Mouse (Mus musculus) midbrain, postnatal 0 days (tissue): ENCODE measurements around the gene Pik3c2a. TPM values are rescaled to one million over a fixed set of nuclear protein-coding genes. Genes with fewer than 3 reads are reported as not detected.
"Not testable (repeated sequence)": the region's sequence is repeated elsewhere in the genome, so short reads cannot be mapped to it uniquely, and the experiment has no call there.

ENCODE experiments used
- ATAC-seq: fragments of 200-750 bp; cut with Nextera tagmentation; 2 replicates; pipeline ENCODE4 v1.8.0; 2017; ENCODE audit warnings: moderate number of reproducible peaks, mild to moderate bottlenecking, moderate TSS enrichment, moderate library complexity; ENCODE audit not compliant: low FRiP score
- DNase-seq: peaks from one replicate; pipeline ENCODE4 v3.0.0-alpha.2; 2015; ENCODE audit warnings: low spot score
- H3K27ac ChIP-seq: fragments of 300-500 bp; sonication (generic); 2 replicates; pipeline ENCODE4 v1.5.1; 2014; ENCODE audit warnings: low read depth, mild to moderate bottlenecking, low read length, mixed read lengths
- H3K27me3 ChIP-seq: fragments of 300-500 bp; sonication (generic); 2 replicates; pipeline ENCODE4 v1.6.1; 2014; ENCODE audit warnings: low read length, control low read depth, mixed read lengths; ENCODE audit not compliant: insufficient read depth
- H3K36me3 ChIP-seq: fragments of 300-500 bp; sonication (generic); 2 replicates; pipeline ENCODE4 v1.6.1; 2014; ENCODE audit warnings: low read length, control low read depth, mixed read lengths; ENCODE audit not compliant: insufficient read depth
- H3K4me1 ChIP-seq: fragments of 300-500 bp; sonication (generic); 2 replicates; pipeline ENCODE4 v1.6.1; 2014; ENCODE audit warnings: mild to moderate bottlenecking, control low read depth, antibody characterized with exemption, low read length, mixed read lengths; ENCODE audit not compliant: insufficient read depth
- H3K4me2 ChIP-seq: fragments of 300-500 bp; sonication (generic); 2 replicates; pipeline ENCODE4 v1.6.1; 2014; ENCODE audit warnings: low read depth, mild to moderate bottlenecking, low read length, mixed read lengths; ENCODE audit not compliant: poor library complexity, severe bottlenecking
- H3K4me3 ChIP-seq: fragments of 300-500 bp; sonication (generic); 2 replicates; pipeline ENCODE4 v1.5.1; 2014; ENCODE audit warnings: low read depth, mild to moderate bottlenecking, low read length, moderate library complexity
- H3K9ac ChIP-seq: fragments of 300-500 bp; sonication (generic); replicated peaks from 2 replicates; pipeline ENCODE4 v1.6.1; 2014; ENCODE audit warnings: mild to moderate bottlenecking, low read length, moderate library complexity, mixed read lengths; ENCODE audit not compliant: poor library complexity, severe bottlenecking
- H3K9me3 ChIP-seq: fragments of 300-500 bp; sonication (generic); 2 replicates; pipeline ENCODE4 v1.6.1; 2016; ENCODE audit warnings: low read length, control low read depth
- CTCF ChIP-seq: IDR thresholded peaks from 2 replicates; pipeline ENCODE4 v1.5.1; 2016; ENCODE audit warnings: antibody characterized with exemption, mild to moderate bottlenecking
- WGBS: fragments of 180-500 bp; shearing (Covaris S2); extraction: QIAGEN DNeasy Blood & Tissue Kit; methylation state at CpG from one replicate; pipeline ENCODE4 v1.1.7; 2014; 5-methylcytosine and 5-hydroxymethylcytosine counted together
- polyA plus RNA-seq: library from polyadenylated mRNA; unstranded; fragments of >200 nt; fragmentation: Nextera tagmentation; extraction: Ambion mirVana; gene quantifications from 2 replicates; pipeline ENCODE4 v1.2.1, GENCODE M21; 2015
- total RNA-seq: library from RNA; depleted of rRNA; stranded (reverse); fragments of >200 nt; gene quantifications from 2 replicates; pipeline ENCODE4 v1.2.3, GENCODE M21; 2014

Pik3c2a gene
- total and polyA plus RNA-seq, 2 experiments from 2014 or later, result 9.1 to 20.9 TPM

GRCm38 (mm10) chr7:116430926-116431325 lies 12.3 kb downstream of the Pik3c2a start:
- WGBS, result 83% methylated on average over 2 of the region's 2 CpGs

GRCm38 (mm10) chr7:116427206-116427605 lies 16.0 kb downstream of the Pik3c2a start:
- H3K27ac ChIP-seq, result no peak overlapping the region
- TF ChIP-seq CTCF, result no peak
- ATAC-seq, result no peak

More at GRCm38 (mm10) chr7:116430926-116431325, 12.3 kb downstream of the Pik3c2a start:
- Histone ChIP-seq H3K4me2 (no peak overlapping the region), H3K36me3 (no peaks in the 10 kb centered on the region), H3K27me3 (no peaks in the 10 kb centered on the region), H3K9me3 (no peaks in the 10 kb centered on the region), H3K4me1 (no peaks in the 10 kb centered on the region), H3K4me3 (no peak overlapping the region), H3K9ac (no peak overlapping the region), H3K27ac (no peak overlapping the region)
- DNase-seq (no peak), ATAC-seq (no peak)
- no peak for TF ChIP-seq CTCF

DNA sequence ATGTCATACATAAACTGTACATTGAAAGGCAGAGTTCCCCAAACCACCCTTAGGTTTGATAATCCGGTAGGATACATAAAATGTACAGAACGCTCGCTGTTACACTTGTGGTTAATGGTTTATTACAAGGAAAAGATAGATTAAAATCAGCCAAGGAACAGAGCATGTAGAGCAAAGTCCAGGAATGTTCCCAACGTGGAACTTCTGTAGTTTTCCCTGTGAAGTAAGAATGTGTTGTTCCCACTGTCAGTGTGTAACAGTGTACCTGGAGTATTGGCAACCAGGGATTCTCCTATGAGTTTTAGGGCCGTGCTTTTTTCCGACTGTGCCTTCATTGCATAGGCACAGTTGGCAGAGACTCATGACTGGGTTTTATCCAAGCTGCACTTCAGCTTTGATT lies 17.5 kb downstream of the Pik3c2a start:
- TF ChIP-seq CTCF, result no peak
- no peak overlapping the region for H3K27ac ChIP-seq
- no peaks in the 10 kb centered on the region for H3K9me3 ChIP-seq
- H3K4me3 ChIP-seq, result no peak overlapping the region
- H3K4me2 ChIP-seq, result no peak overlapping the region
- ATAC-seq (no peak), DNase-seq (no peak)
- H3K36me3 ChIP-seq, result no peaks in the 10 kb centered on the region
- H3K9ac ChIP-seq, result no peak overlapping the region
- H3K27me3 ChIP-seq, result no peaks in the 10 kb centered on the region
- H3K4me1 ChIP-seq, result no peaks in the 10 kb centered on the region
- WGBS, result 88% methylated on average over 6 of the region's 6 CpGs

More at GRCm38 (mm10) chr7:116427206-116427605, 16.0 kb downstream of the Pik3c2a start:
- no peak overlapping the region for H3K9ac ChIP-seq
- no peaks in the 10 kb centered on the region for H3K9me3 ChIP-seq
- DNase-seq, result no peak
- no peaks in the 10 kb centered on the region for H3K27me3 ChIP-seq
- H3K4me1 ChIP-seq, result no peaks in the 10 kb centered on the region
- H3K4me2 ChIP-seq, result no peak overlapping the region
- H3K36me3 ChIP-seq, result no peaks in the 10 kb centered on the region
- H3K4me3 ChIP-seq, result no peak overlapping the region

DNA sequence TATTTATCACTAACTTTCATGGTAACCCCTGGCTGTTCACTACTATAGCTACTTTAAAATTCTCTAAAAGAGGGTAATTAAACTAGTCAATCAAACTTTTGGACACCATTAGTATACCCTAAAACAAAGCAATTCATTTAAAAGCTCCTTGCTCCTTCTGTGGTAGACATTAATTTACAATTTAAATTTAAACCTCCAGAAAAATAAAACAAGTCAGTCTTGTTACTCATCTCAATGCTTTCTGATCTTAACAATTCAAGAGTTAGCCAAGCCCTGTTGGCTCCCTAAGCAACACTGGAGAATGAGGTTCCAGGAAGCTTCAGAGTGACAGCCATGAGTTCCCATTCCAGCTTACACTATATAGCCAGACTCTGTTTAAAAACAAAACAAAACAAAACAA lies 22.2 kb downstream of the Pik3c2a start:
- no peaks in the 10 kb centered on the region for H3K36me3 ChIP-seq
- no peaks in the 10 kb centered on the region for H3K27me3 ChIP-seq
- H3K27ac ChIP-seq, result no peak overlapping the region
- ATAC-seq (no peak), DNase-seq (no peak)
- no peaks in the 10 kb centered on the region for H3K9me3 ChIP-seq
- no peaks in the 10 kb centered on the region for H3K4me1 ChIP-seq
- no peak overlapping the region for H3K4me3 ChIP-seq
- H3K4me2 ChIP-seq, result no peak overlapping the region
- H3K9ac ChIP-seq, result no peak overlapping the region
- no peak for TF ChIP-seq CTCF

DNA sequence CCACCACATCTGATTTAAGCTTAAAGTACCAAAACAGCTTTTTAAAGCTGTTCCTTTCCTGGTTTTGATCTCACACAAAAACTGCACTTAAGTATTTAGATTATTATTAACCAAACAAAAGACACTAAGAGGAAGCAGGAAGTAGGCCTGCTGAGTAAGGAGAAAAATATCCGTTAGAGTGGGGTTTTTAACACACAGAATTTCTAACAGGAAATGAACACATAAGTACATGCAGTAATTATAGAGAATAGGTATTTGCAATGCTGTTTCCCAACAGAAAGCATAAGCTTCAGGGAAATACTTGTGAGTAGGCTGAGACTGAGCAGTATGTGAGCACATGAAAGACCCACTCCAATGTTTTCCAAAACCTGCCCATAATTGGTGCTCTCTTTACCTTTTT lies 33.8 kb downstream of the Pik3c2a start:
- Histone ChIP-seq H3K4me1 (no peaks in the 10 kb centered on the region), H3K27ac (no peak overlapping the region), H3K9me3 (no peaks in the 10 kb centered on the region), H3K4me3 (no peak overlapping the region), H3K4me2 (no peak overlapping the region), H3K9ac (no peak overlapping the region), H3K27me3 (no peaks in the 10 kb centered on the region), H3K36me3 (no peaks in the 10 kb centered on the region)
- WGBS, result 69% methylated on average over 1 of the region's 1 CpGs
- no peak for TF ChIP-seq CTCF
- ATAC-seq (no peak), DNase-seq (no peak)

DNA sequence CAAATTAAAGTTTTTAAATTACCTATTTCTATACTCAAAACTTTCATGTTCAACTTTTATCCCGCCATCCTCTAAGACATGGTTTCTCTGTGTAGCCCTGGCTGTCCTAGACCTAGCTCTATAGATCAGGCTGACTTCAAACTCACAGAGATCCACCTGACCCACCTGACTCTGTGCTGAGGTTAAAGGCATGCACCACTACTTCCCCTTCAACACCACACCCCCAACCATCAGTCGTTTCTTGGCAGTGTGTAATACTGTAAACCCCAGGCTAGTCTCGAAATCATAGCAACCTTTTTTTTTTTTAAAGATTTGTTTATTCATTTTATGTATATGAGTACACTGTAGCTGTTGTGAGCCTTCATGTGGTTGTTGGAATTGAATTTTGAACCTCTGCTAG lies 50.9 kb downstream of the Pik3c2a start:
- no peak overlapping the region for H3K9ac ChIP-seq
- ATAC-seq (no peak), DNase-seq (no peak)
- H3K36me3 ChIP-seq, result no peaks in the 10 kb centered on the region
- no peaks in the 10 kb centered on the region for H3K9me3 ChIP-seq
- no peak overlapping the region for H3K4me3 ChIP-seq
- H3K27ac ChIP-seq, result no peak overlapping the region
- no peaks in the 10 kb centered on the region for H3K4me1 ChIP-seq
- WGBS, result 92% methylated on average over 3 of the region's 3 CpGs
- no peak for TF ChIP-seq CTCF
- H3K4me2 ChIP-seq, result no peak overlapping the region
- no peaks in the 10 kb centered on the region for H3K27me3 ChIP-seq

GRCm38 (mm10) chr7:116387389-116387788 lies 55.9 kb downstream of the Pik3c2a start:
- H3K27ac ChIP-seq, H3K9ac ChIP-seq, H3K4me3 ChIP-seq, H3K4me2 ChIP-seq, DNase-seq, ATAC-seq, H3K36me3 ChIP-seq, H3K9me3 ChIP-seq, H3K4me1 ChIP-seq, H3K27me3 ChIP-seq: not testable (repeated sequence)
- 92% methylated on average over 2 of the region's 2 CpGs for WGBS

GRCm38 (mm10) chr7:116379181-116379580 lies 64.1 kb downstream of the Pik3c2a start:
- H3K9me3 ChIP-seq, H3K27me3 ChIP-seq, DNase-seq, H3K4me1 ChIP-seq, H3K4me3 ChIP-seq, ATAC-seq, H3K36me3 ChIP-seq, H3K9ac ChIP-seq, H3K27ac ChIP-seq, H3K4me2 ChIP-seq: not testable (repeated sequence)
- 90% methylated on average over 6 of the region's 6 CpGs for WGBS
